Mouse (Mus musculus) urinary bladder, adult 2 months (tissue): ENCODE measurements around the gene 6820408C15Rik. TPM values are rescaled to one million over a fixed set of nuclear protein-coding genes. Genes with fewer than 3 reads are reported as not detected.
"Not testable (repeated sequence)": the region's sequence is repeated elsewhere in the genome, so short reads cannot be mapped to it uniquely, and the experiment has no call there.

Experiments
- DNase-seq: peaks from one replicate; pipeline ENCODE4 v3.0.0; 2022; ENCODE audit warnings: low spot score
- polyA plus RNA-seq: library from polyadenylated mRNA; depleted of rRNA; stranded (reverse); fragments of >200 nt; gene quantifications from 2 replicates; pipeline ENCODE4 v1.2.3, GENCODE M21; 2012

Gene 6820408C15Rik
- polyA plus RNA-seq, 1 experiment, result 0.45 TPM

GRCm38 (mm10) chr2:152411471-152411870 lies 3.9 kb upstream of the 6820408C15Rik start:
- no peak for DNase-seq

- no peak for DNase-seq
Observed at GRCm38 (mm10) chr2:152412526-152413157, 2.7 kb upstream of the 6820408C15Rik start.

- no peak for DNase-seq
Observed at GRCm38 (mm10) chr2:152413158-152413764, 2.1 kb upstream of the 6820408C15Rik start.

GRCm38 (mm10) chr2:152413765-152414584 lies 1.4 kb upstream of the 6820408C15Rik start:
- peak; percentile 50 for DNase-seq

- DNase-seq, result peak; percentile 77
Observed at GRCm38 (mm10) chr2:152414591-152415165, 709 bp upstream of the 6820408C15Rik start, which contains the start of gene Zcchc3. Zcchc3 (minus strand) TSS chr2:152415027.

- DNase-seq, result no peak
Observed at GRCm38 (mm10) chr2:152415786-152416185, 399 bp downstream of the 6820408C15Rik start.

GRCm38 (mm10) chr2:152427493-152427892 lies 12.1 kb downstream of the 6820408C15Rik start:
- DNase-seq, result no peak

- DNase-seq, result not testable (repeated sequence)
Observed at GRCm38 (mm10) chr2:152428481-152428880, 13.1 kb downstream of the 6820408C15Rik start.

GRCm38 (mm10) chr2:152436405-152436901 lies 21.1 kb downstream of the 6820408C15Rik start:
- no peak for DNase-seq

GRCm38 (mm10) chr2:152436983-152437860 lies 21.8 kb downstream of the 6820408C15Rik start:
- peak; percentile 79 for DNase-seq

GRCm38 (mm10) chr2:152438963-152439362 lies 23.6 kb downstream of the 6820408C15Rik start:
- DNase-seq, result no peak

- DNase-seq, result no peak
Observed at GRCm38 (mm10) chr2:152439833-152440232, 24.4 kb downstream of the 6820408C15Rik start.

GRCm38 (mm10) chr2:152442322-152442721 lies 26.9 kb downstream of the 6820408C15Rik start:
- no peak for DNase-seq

GRCm38 (mm10) chr2:152443281-152443680 lies 27.9 kb downstream of the 6820408C15Rik start:
- DNase-seq, result no peak

GRCm38 (mm10) chr2:152446642-152447041 lies 31.3 kb downstream of the 6820408C15Rik start:
- DNase-seq, result no peak

GRCm38 (mm10) chr2:152447461-152447860 lies 32.1 kb downstream of the 6820408C15Rik start:
- DNase-seq, result no peak

GRCm38 (mm10) chr2:152450241-152450640 lies 34.9 kb downstream of the 6820408C15Rik start:
- no peak for DNase-seq

- DNase-seq, result no peak
Observed at GRCm38 (mm10) chr2:152452101-152452781, 36.9 kb downstream of the 6820408C15Rik start.

GRCm38 (mm10) chr2:152459241-152459640 lies 43.9 kb downstream of the 6820408C15Rik start:
- DNase-seq, result no peak

GRCm38 (mm10) chr2:152464570-152465150 lies 49.3 kb downstream of the 6820408C15Rik start, which contains the start of gene Defb23:
Defb23 (minus strand) TSS chr2:152464620.
- no peak for DNase-seq
